Mouse (Mus musculus) neural tube, embryonic 10.5 days (tissue): ENCODE measurements around the gene Cxcl12.

Experiments
- DNase-seq: peaks from one replicate; pipeline ENCODE4 v3.0.0-alpha.2; 2017; ENCODE audit warnings: low spot score; ENCODE audit errors: extremely low spot score

Cxcl12 gene

GRCm38 (mm10) chr6:117220831-117221345 lies 52.6 kb downstream of the Cxcl12 start:
- no peak for DNase-seq
